Mouse (Mus musculus): ENCODE data around the gene Sp6. TPM values are rescaled to one million over a fixed set of nuclear protein-coding genes. Genes with fewer than 3 reads are reported as not detected.

Sp6 gene
- total and polyA plus RNA-seq, 3 experiments: 0.11 to 0.21 (median 0.21) TPM

- DNase-seq: peak; percentile 62 to 67
- Histone ChIP-seq H3K36me3 (ENCODE audit: control insufficient read depth, insufficient read depth, low read length) (peaks cover 6% of the 10 kb centered on the region), H3K9ac (ENCODE audit: low read depth, low read length) (peak overlapping the region; percentile 51), H3K4me3 (no peak overlapping the region; the same call in 1 of the 2 replicates), H3K27me3 (ENCODE audit: control insufficient read depth, insufficient read depth, low read length) (no peaks in the 10 kb centered on the region), H3K27ac (peak overlapping the region; percentile 94), H3K79me2 (replicated peaks; ENCODE audit: control insufficient read depth, insufficient read depth, low read length) (no peaks in the 10 kb centered on the region), H3K4me1 (ENCODE audit: control insufficient read depth, insufficient read depth, low read length) (peaks cover 45% of the 10 kb centered on the region)
- TF ChIP-seq CTCF (IDR thresholded peaks at IDR 0.05) (no peak), POLR2A (IDR thresholded peaks at IDR 0.05; ENCODE audit: insufficient read depth, low read depth, low read length) (no peak), EP300 (IDR thresholded peaks at IDR 0.05; ENCODE audit: insufficient read depth, low read depth, low read length) (no peak)
- 30% methylated on average over 6 of the region's 6 CpGs for WGBS
- intact Hi-C loops (cut with DNase I): loop anchor here (5.0 kb wide), 1 partner anchor 141 kb away; the partner anchor contains the start of gene Nfe2l1
These were observed 44.7 kb upstream of the Sp6 start for GRCm38 (mm10) chr11:96968476-96968875.

GRCm38 (mm10) chr11:96969280-96969722, 43.9 kb upstream of the Sp6 start:
- Histone ChIP-seq H3K27ac (peak overlapping the region; percentile 94), H3K9ac (ENCODE audit: low read depth, low read length) (peak overlapping the region; percentile 59), H3K79me2 (replicated peaks; ENCODE audit: control insufficient read depth, insufficient read depth, low read length) (no peaks in the 10 kb centered on the region), H3K4me1 (ENCODE audit: control insufficient read depth, insufficient read depth, low read length) (peaks cover 45% of the 10 kb centered on the region), H3K27me3 (ENCODE audit: control insufficient read depth, insufficient read depth, low read length) (no peaks in the 10 kb centered on the region), H3K36me3 (ENCODE audit: control insufficient read depth, insufficient read depth, low read length) (peaks cover 6% of the 10 kb centered on the region), H3K4me3 (peak overlapping the region; percentile 34)
- 19% methylated on average over 5 of the region's 5 CpGs for WGBS
- TF ChIP-seq POLR2A (IDR thresholded peaks at IDR 0.05; ENCODE audit: insufficient read depth, low read depth, low read length) (peak; percentile 36; the same call in 1 of the 2 replicates), CTCF (IDR thresholded peaks at IDR 0.05) (no peak)
- peak; percentile 63 to 69 for DNase-seq
- intact Hi-C loops (cut with DNase I): loop anchor here (5.0 kb wide), 1 partner anchor 142 kb away; the partner anchor contains the start of gene Nfe2l1

GRCm38 (mm10) chr11:96969746-96970145, 43.4 kb upstream of the Sp6 start:
- H3K27me3 ChIP-seq (ENCODE audit: control insufficient read depth, insufficient read depth, low read length): no peaks in the 10 kb centered on the region
- peak overlapping the region; percentile 34 for H3K4me3 ChIP-seq
- H3K4me1 ChIP-seq (ENCODE audit: control insufficient read depth, insufficient read depth, low read length): peaks cover 45% of the 10 kb centered on the region
- peak overlapping the region; percentile 94 for H3K27ac ChIP-seq
- H3K36me3 ChIP-seq (ENCODE audit: control insufficient read depth, insufficient read depth, low read length): peaks cover 6% of the 10 kb centered on the region
- peak; percentile 49; the same call in 1 of the 2 replicates for TF ChIP-seq POLR2A (IDR thresholded peaks at IDR 0.05; ENCODE audit: insufficient read depth, low read depth, low read length)
- TF ChIP-seq CTCF (IDR thresholded peaks at IDR 0.05): 0 out of 2 replicates have a peak, but pooled peaks have one; percentile 12
- TF ChIP-seq EP300 (IDR thresholded peaks at IDR 0.05; ENCODE audit: insufficient read depth, low read depth, low read length): peak; percentile 63; the same call in 1 of the 2 replicates
- peak; percentile 80 to 88 for DNase-seq
- intact Hi-C loops (cut with DNase I): loop anchor here (5.0 kb wide), 1 partner anchor 142 kb away; the partner anchor contains the start of gene Nfe2l1
- H3K9ac ChIP-seq (ENCODE audit: low read depth, low read length): peak overlapping the region; percentile 59
- no peaks in the 10 kb centered on the region for H3K79me2 ChIP-seq (replicated peaks; ENCODE audit: control insufficient read depth, insufficient read depth, low read length)
- WGBS: 10% methylated on average over 1 of the region's 1 CpGs

GRCm38 (mm10) chr11:96970341-96970740, 42.9 kb upstream of the Sp6 start:
- Histone ChIP-seq H3K4me1 (ENCODE audit: control insufficient read depth, insufficient read depth, low read length) (peaks cover 45% of the 10 kb centered on the region), H3K27me3 (ENCODE audit: control insufficient read depth, insufficient read depth, low read length) (no peaks in the 10 kb centered on the region), H3K27ac (peak overlapping the region; percentile 94), H3K9ac (ENCODE audit: low read depth, low read length) (peak overlapping the region; percentile 20; the same call in 1 of the 2 replicates), H3K4me3 (no peak overlapping the region), H3K36me3 (ENCODE audit: control insufficient read depth, insufficient read depth, low read length) (peaks cover 6% of the 10 kb centered on the region), H3K79me2 (replicated peaks; ENCODE audit: control insufficient read depth, insufficient read depth, low read length) (no peaks in the 10 kb centered on the region)
- 35% methylated on average over 3 of the region's 3 CpGs for WGBS
- intact Hi-C loops (cut with DNase I): no loop called here
- TF ChIP-seq CTCF (IDR thresholded peaks at IDR 0.05): no peak
- DNase-seq: no peak

- Histone ChIP-seq H3K27ac (peak overlapping the region; percentile 77), H3K27me3 (ENCODE audit: control insufficient read depth, insufficient read depth, low read length) (no peaks in the 10 kb centered on the region), H3K4me1 (ENCODE audit: control insufficient read depth, insufficient read depth, low read length) (peaks cover 49% of the 10 kb centered on the region), H3K4me3 (no peak overlapping the region), H3K79me2 (replicated peaks; ENCODE audit: control insufficient read depth, insufficient read depth, low read length) (peaks cover 2% of the 10 kb centered on the region; the same call in 1 of the 2 replicates), H3K36me3 (ENCODE audit: control insufficient read depth, insufficient read depth, low read length) (peaks cover 8% of the 10 kb centered on the region), H3K9ac (ENCODE audit: low read depth, low read length) (no peak overlapping the region)
- WGBS: 47% methylated on average over 5 of the region's 5 CpGs
- TF ChIP-seq CTCF (IDR thresholded peaks at IDR 0.05) (no peak), POLR2A (IDR thresholded peaks at IDR 0.05; ENCODE audit: insufficient read depth, low read depth, low read length) (no peak), EP300 (IDR thresholded peaks at IDR 0.05; ENCODE audit: insufficient read depth, low read depth, low read length) (no peak)
- no peak for DNase-seq
- intact Hi-C loops (cut with DNase I): no loop called here
These were observed 40.3 kb upstream of the Sp6 start for GRCm38 (mm10) chr11:96972906-96973305.

GRCm38 (mm10) chr11:96973426-96973964, 39.7 kb upstream of the Sp6 start:
- Histone ChIP-seq H3K27me3 (ENCODE audit: control insufficient read depth, insufficient read depth, low read length) (no peaks in the 10 kb centered on the region), H3K79me2 (replicated peaks; ENCODE audit: control insufficient read depth, insufficient read depth, low read length) (peaks cover 2% of the 10 kb centered on the region; the same call in 1 of the 2 replicates), H3K36me3 (ENCODE audit: control insufficient read depth, insufficient read depth, low read length) (peaks cover 8% of the 10 kb centered on the region; the same call in 1 of the 2 replicates), H3K9ac (ENCODE audit: low read depth, low read length) (0 out of 2 replicates have a peak overlapping the region, but pooled peaks have one; percentile 0), H3K4me1 (ENCODE audit: control insufficient read depth, insufficient read depth, low read length) (peaks cover 47% of the 10 kb centered on the region), H3K4me3 (no peak overlapping the region), H3K27ac (peak overlapping the region; percentile 77)
- TF ChIP-seq CTCF (IDR thresholded peaks at IDR 0.05) (no peak), POLR2A (IDR thresholded peaks at IDR 0.05; ENCODE audit: insufficient read depth, low read depth, low read length) (no peak), EP300 (IDR thresholded peaks at IDR 0.05; ENCODE audit: insufficient read depth, low read depth, low read length) (no peak)
- 57% methylated on average over 5 of the region's 5 CpGs for WGBS
- DNase-seq: peak; percentile 39 to 42
- intact Hi-C loops (cut with DNase I): no loop called here

Measured in heart, adult 2 months (tissue).